8 mouse cellular contexts compared by ENCODE assay signal in genomic region chr3:146449745-146450250, GRCm38 (mm10). TPM values are rescaled to one million over a fixed set of nuclear protein-coding genes. Genes with fewer than 3 reads are reported as not detected.
A peak's percentile ranks its signal among the peaks of the same experiment; 100 is the strongest.
DNase-seq lines count a peak whose midpoint lies in the region; ATAC-seq and TF ChIP-seq lines count a peak whose summit lies in the region.

Ctbs (plus strand) TSS chr3:146449795.

- no peak for TF ChIP-seq CTCF in testis, adult 2 months (IDR thresholded peaks at IDR 0.05; ENCODE audit: control insufficient read depth, insufficient read depth, insufficient replicate concordance, low read depth, low read length)
- no peak for TF ChIP-seq CTCF in liver, embryonic 14.5 days (IDR thresholded peaks at IDR 0.05; ENCODE audit: low read depth)
- TF ChIP-seq CTCF in stomach, postnatal 0 days (IDR thresholded peaks at IDR 0.05; ENCODE audit: low read depth) = no peak

- H3K36me3 ChIP-seq in testis, adult 2 months (ENCODE audit: control insufficient read depth, insufficient read depth, low read length) = no peaks in the 10 kb centered on the region
- no peaks in the 10 kb centered on the region for H3K36me3 ChIP-seq in liver, embryonic 14.5 days (replicated peaks; ENCODE audit: control insufficient read depth, insufficient read depth, low read depth)
- H3K36me3 ChIP-seq in stomach, postnatal 0 days (ENCODE audit: control insufficient read depth, insufficient read depth, low read length) = no peaks in the 10 kb centered on the region

- ATAC-seq in liver, embryonic 14.5 days (ENCODE audit: insufficient read depth) = no peak
- 0 out of 2 replicates have a peak, but pooled peaks have one; percentile 6 for ATAC-seq in stomach, postnatal 0 days (ENCODE audit: low FRiP score, low TSS enrichment)

- peak within 1 kb of the TSS; percentile 78 for H3K4me2 ChIP-seq in liver, embryonic 14.5 days (ENCODE audit: low read depth)
- H3K4me2 ChIP-seq in stomach, postnatal 0 days (replicated peaks; ENCODE audit: low read depth) = peak within 1 kb of the TSS; percentile 62

- H3K27ac ChIP-seq in testis, adult 2 months (ENCODE audit: control insufficient read depth, insufficient read depth, low read depth, low read length) = peak within 1 kb of the TSS; percentile 78
- H3K27ac ChIP-seq in liver, embryonic 14.5 days = peak within 1 kb of the TSS; percentile 48
- H3K27ac ChIP-seq in stomach, postnatal 0 days (replicated peaks) = peak within 1 kb of the TSS; percentile 87

- WGBS in liver, embryonic 14.5 days (ENCODE audit: insufficient replicate concordance) = 51% methylated on average over 9 of the region's 9 CpGs
- 33% methylated on average over 9 of the region's 9 CpGs for WGBS in stomach, postnatal 0 days

- TF ChIP-seq EP300 in liver, embryonic 14.5 days (IDR thresholded peaks at IDR 0.05; ENCODE audit: low read depth) = no peak
- no peak for TF ChIP-seq EP300 in stomach, postnatal 0 days (optimal IDR thresholded peaks at IDR 0.05)

- H3K9me3 ChIP-seq in liver, embryonic 14.5 days (ENCODE audit: control insufficient read depth, low read length) = no peaks in the 10 kb centered on the region
- no peaks in the 10 kb centered on the region for H3K9me3 ChIP-seq in stomach, postnatal 0 days (ENCODE audit: control insufficient read depth, low read length)

- H3K4me1 ChIP-seq in testis, adult 2 months (ENCODE audit: control insufficient read depth, insufficient read depth, low read length) = peaks cover 13% of the 10 kb centered on the region
- peaks cover 9 to 10% of the 10 kb centered on the region in 2 experiments for H3K4me1 ChIP-seq in liver, embryonic 14.5 days (replicated peaks; ENCODE audit: control insufficient read depth in 2 of 2, insufficient read depth in 2 of 2, low read length in 1 of 2)
- H3K4me1 ChIP-seq in stomach, postnatal 0 days (replicated peaks; ENCODE audit: control insufficient read depth, insufficient read depth) = no peaks in the 10 kb centered on the region

- TF ChIP-seq POLR2A in testis, adult 2 months (IDR thresholded peaks at IDR 0.05; ENCODE audit: control insufficient read depth, low read depth, low read length) = no peak

- H3K9ac ChIP-seq in liver, embryonic 14.5 days (replicated peaks) = peak within 1 kb of the TSS; percentile 72
- peak within 1 kb of the TSS; percentile 73 for H3K9ac ChIP-seq in stomach, postnatal 0 days (ENCODE audit: low read length)

- H3K27me3 ChIP-seq in testis, adult 2 months (ENCODE audit: control insufficient read depth, insufficient read depth, low read length) = no peaks in the 10 kb centered on the region
- no peaks in the 10 kb centered on the region for H3K27me3 ChIP-seq in liver, embryonic 14.5 days (ENCODE audit: control insufficient read depth, insufficient read depth, low read length)
- no peaks in the 10 kb centered on the region for H3K27me3 ChIP-seq in stomach, postnatal 0 days (ENCODE audit: control insufficient read depth, insufficient read depth, low read length)

- peak within 1 kb of the TSS; percentile 97 for H3K4me3 ChIP-seq in testis, adult 2 months (ENCODE audit: control insufficient read depth, low read depth, low read length)
- H3K4me3 ChIP-seq in liver, embryonic 14.5 days (ENCODE audit: insufficient read depth in 1 of 2, low read depth in 2 of 2, low read length in 2 of 2) = peak within 1 kb of the TSS; percentile 61 to 80
- peak within 1 kb of the TSS; percentile 55 for H3K4me3 ChIP-seq in stomach, postnatal 0 days (ENCODE audit: low read depth, low read length)

- no peak for DNase-seq in adrenal gland, postnatal 4 days (ENCODE audit: low spot score in 2 of 2)
- no peak for DNase-seq in adrenal gland, postnatal 10 days
- DNase-seq in testis, postnatal 14 days (ENCODE audit: low spot score) = no peak
- no peak for DNase-seq in liver, embryonic 14.5 days (ENCODE audit: low read depth in 3 of 3, low spot score in 3 of 3)
- no peak for DNase-seq in stomach, postnatal 0 days (ENCODE audit: low spot score)
- DNase-seq in cerebellum, postnatal 25 days = no peak
- DNase-seq in cerebellum, adult 18-20 months = no peak

RNA-seq across cellular contexts. Expression of gene Ctbs, which starts in this region (rescaled TPM):
- total RNA-seq in adrenal gland, postnatal 4 days (2021) = 10 to 100 TPM; 16.9 to 21.7 TPM
- 10 to 100 TPM in 1 of 2 experiments, 1 to 10 TPM in 1; 8.4 to 11.0 TPM for total RNA-seq in adrenal gland, postnatal 10 days (2021)
- polyA plus RNA-seq in testis, adult 2 months (2012; rRNA removed) = 1.0 and 1.6 TPM in 2 replicates
- polyA plus RNA-seq in liver, embryonic 14.5 days (2012; rRNA removed) = 1.3 and 1.7 TPM in 2 replicates
- 5.2 and 5.4 TPM in 2 replicates for polyA plus RNA-seq in liver, embryonic 14.5 days (2014; fragmentation: Nextera tagmentation; extraction: Ambion mirVana)
- polyA plus RNA-seq in stomach, postnatal 0 days (2015; fragmentation: Nextera tagmentation; extraction: Ambion mirVana) = 7.9 and 8.7 TPM in 2 replicates
